Mouse (Mus musculus): ENCODE data around the gene Atp8b4. TPM values are rescaled to one million over a fixed set of nuclear protein-coding genes. Genes with fewer than 3 reads are reported as not detected.

Gene Atp8b4
- polyA plus RNA-seq, 1 experiment from 2014 or later = 1.3 TPM

DNA sequence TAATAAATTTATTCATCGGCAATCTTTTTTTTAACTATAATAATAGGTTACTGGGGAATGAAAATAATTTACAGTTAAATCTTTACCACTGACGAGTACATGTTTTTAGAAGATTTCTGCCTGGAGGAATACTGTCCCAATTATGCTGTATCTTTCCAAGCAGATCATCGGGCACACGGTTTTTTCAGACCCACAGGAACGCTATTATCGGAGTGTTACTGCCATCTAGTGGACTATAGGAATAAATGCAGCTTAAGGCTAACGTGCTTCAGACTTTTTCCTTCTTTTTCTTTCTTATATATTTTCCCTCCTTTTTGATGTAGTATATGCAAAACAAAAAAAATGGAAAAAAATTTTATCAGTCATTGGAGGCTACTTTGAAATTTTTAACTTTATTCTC, 20.4 kb upstream of the Atp8b4 start:
- Histone ChIP-seq H3K27ac (replicated peaks) (no peak overlapping the region), H3K4me1 (no peaks in the 10 kb centered on the region), H3K4me3 (no peak overlapping the region), H3K9me3 (no peaks in the 10 kb centered on the region), H3K27me3 (replicated peaks; ENCODE audit: low read depth, poor library complexity, severe bottlenecking) (no peaks in the 10 kb centered on the region), H3K36me3 (replicated peaks) (no peaks in the 10 kb centered on the region)
- 15% methylated on average over 7 of the region's 7 CpGs for whole genome bisulfite sequencing
- DNase-seq (ENCODE audit: low spot score) = no peak

DNA sequence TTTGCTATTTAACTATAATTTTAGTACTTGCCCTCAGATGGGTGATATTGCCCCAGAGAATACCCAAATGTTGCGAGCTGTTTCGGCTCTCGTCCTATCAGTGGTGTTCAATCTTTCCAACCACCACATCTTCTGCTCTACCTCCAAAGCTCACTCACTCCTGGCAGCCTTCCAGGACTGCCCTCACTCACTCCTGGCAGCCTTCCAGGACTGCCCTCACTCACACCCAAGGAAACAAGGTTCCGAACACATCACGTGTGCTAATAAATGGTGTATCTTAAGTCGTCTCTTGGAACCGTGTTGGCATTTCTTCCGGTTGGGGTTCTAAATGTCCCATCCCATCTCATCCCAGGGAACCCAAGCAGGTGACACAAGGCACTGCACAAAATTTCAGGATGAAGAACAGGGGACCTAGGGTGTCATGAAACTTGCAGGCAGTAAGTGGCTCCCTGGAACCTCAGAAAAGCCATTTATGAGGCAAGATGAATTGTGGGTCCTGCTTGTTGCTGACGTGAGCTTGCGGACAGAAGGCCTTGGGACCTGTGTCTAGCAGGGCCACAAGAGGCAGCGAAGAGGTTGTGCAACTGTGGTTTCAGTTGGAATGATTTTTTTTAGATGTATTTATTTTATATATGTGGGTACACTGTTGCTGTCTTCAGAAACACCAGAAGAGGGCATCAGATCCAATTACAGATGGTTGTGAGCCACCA, 19.6 kb upstream of the Atp8b4 start:
- whole genome bisulfite sequencing = 91% methylated on average over 11 of the region's 11 CpGs
- no peaks in the 10 kb centered on the region for H3K4me1 ChIP-seq

DNA sequence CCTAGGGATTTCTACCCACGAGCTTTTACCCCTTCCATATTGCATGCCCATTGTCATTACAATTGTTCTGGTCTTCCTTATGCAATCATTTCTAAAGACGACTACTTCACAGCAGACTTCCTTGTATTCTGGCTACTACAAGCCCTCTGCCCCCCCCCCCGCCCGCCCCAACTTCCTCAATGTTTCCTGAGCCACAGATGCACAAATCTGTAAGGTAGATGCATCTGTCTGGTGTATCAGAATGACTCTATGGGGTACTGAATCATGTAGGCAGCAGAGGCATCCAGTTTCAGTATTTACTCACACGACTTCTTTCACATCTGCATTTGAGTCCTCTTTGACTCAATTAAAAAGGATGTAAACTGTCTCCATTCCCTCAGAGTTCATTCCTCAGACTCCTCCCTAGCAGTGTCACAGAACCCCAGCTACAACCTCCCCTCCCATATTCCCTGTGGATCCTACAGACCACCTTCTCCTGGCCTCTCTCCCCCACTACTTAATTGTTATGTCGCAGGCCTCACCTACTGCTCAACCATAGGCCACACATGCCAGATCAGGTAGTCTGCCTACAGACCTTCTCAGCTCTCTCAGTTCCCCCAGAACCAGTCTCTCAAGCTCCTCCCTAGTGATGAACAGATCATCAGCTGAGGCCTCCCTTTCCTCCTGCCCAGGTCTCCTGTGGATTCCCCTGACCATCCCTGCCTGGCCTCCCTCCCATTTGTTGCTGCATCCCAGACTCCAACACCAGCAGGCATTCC, 14.8 kb upstream of the Atp8b4 start:
- DNase-seq (ENCODE audit: low spot score) = no peak
- no peaks in the 10 kb centered on the region for H3K4me1 ChIP-seq
- H3K9me3 ChIP-seq = no peaks in the 10 kb centered on the region
- H3K4me3 ChIP-seq = no peak overlapping the region
- no peaks in the 10 kb centered on the region for H3K27me3 ChIP-seq (replicated peaks; ENCODE audit: low read depth, poor library complexity, severe bottlenecking)
- H3K27ac ChIP-seq (replicated peaks) = no peak overlapping the region
- no peaks in the 10 kb centered on the region for H3K36me3 ChIP-seq (replicated peaks)
- WGBS = 83% methylated on average over 6 of the region's 6 CpGs

More for the DNA sequence above, 19.6 kb upstream of the Atp8b4 start:
- no peaks in the 10 kb centered on the region for H3K9me3 ChIP-seq
- H3K27ac ChIP-seq (replicated peaks) = no peak overlapping the region
- H3K36me3 ChIP-seq (replicated peaks) = no peaks in the 10 kb centered on the region
- H3K27me3 ChIP-seq (replicated peaks; ENCODE audit: low read depth, poor library complexity, severe bottlenecking) = no peaks in the 10 kb centered on the region
- no peak overlapping the region for H3K4me3 ChIP-seq
- no peak for DNase-seq (ENCODE audit: low spot score)

DNA sequence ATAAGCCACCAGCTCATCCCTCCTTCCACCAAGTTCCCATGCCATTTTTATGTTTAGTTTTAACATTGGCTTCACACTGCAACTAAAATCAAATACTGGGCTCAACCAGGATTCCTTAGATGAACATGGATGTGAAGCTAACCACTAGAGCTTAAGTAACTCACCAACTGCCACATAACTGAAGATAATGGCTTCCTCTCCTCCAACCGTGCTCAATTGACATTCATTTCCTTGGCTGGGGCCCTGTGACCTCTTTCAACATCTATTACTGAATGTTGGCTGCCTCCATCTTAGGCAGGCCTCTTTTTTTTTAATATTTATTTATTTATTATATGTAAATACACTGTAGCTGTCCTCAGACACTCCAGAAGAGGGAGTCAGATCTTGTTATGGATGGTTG, 7.8 kb upstream of the Atp8b4 start:
- DNase-seq (ENCODE audit: low spot score) = no peak
- H3K27ac ChIP-seq (replicated peaks) = no peak overlapping the region
- H3K9me3 ChIP-seq = no peaks in the 10 kb centered on the region
- 64% methylated on average over 1 of the region's 1 CpGs for WGBS
- H3K36me3 ChIP-seq (replicated peaks) = no peaks in the 10 kb centered on the region
- H3K4me3 ChIP-seq = no peak overlapping the region
- no peaks in the 10 kb centered on the region for H3K4me1 ChIP-seq
- no peaks in the 10 kb centered on the region for H3K27me3 ChIP-seq (replicated peaks; ENCODE audit: low read depth, poor library complexity, severe bottlenecking)

DNA sequence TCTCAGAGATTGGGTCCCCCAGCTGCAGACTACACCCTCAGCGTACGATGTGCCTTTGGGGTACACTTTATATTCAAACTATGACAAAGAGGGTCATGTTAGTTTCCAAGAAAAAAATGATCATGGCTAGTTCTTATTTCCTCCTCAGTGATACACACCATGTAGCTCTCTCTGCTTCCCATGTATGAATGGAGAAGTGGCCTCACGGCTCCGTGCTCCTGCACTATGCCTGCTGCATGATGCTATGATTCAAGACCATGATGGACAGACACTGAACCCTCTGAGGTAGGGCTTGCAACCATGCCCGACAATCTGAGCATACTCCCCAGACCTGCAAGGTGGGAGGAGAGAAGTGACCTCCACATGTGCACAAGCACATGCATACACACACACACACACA, 7.0 kb upstream of the Atp8b4 start:
- H3K27ac ChIP-seq (replicated peaks) = no peak overlapping the region
- H3K36me3 ChIP-seq (replicated peaks) = no peaks in the 10 kb centered on the region
- H3K4me1 ChIP-seq = no peaks in the 10 kb centered on the region
- WGBS = 92% methylated on average over 5 of the region's 5 CpGs
- no peak for DNase-seq (ENCODE audit: low spot score)
- H3K4me3 ChIP-seq = no peak overlapping the region
- H3K27me3 ChIP-seq (replicated peaks; ENCODE audit: low read depth, poor library complexity, severe bottlenecking) = no peaks in the 10 kb centered on the region
- no peaks in the 10 kb centered on the region for H3K9me3 ChIP-seq

DNA sequence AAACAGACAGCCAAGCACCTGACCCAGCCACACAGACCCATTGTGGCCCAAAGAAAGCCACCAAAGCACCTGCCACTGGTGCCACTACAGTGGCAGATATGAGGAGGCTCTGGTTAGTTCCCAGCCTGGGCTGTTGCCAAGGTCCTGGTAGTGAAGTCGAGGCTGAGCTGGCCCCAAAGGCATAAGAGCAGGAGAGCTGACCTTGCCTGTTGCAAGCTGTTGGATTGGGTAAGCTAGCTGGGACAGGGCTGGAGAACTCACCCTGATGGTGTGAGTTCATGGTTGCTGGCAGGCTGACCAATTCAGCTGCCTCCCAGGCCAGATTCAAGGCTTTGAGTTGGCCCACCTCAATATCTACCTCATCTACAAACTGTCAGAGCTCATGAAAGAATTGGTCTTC, 4.7 kb upstream of the Atp8b4 start:
- WGBS = 91% methylated on average over 1 of the region's 1 CpGs
- no peaks in the 10 kb centered on the region for H3K27me3 ChIP-seq (replicated peaks; ENCODE audit: low read depth, poor library complexity, severe bottlenecking)
- no peaks in the 10 kb centered on the region for H3K9me3 ChIP-seq
- H3K4me3 ChIP-seq = no peak overlapping the region
- no peaks in the 10 kb centered on the region for H3K4me1 ChIP-seq
- no peak for DNase-seq (ENCODE audit: low spot score)
- H3K27ac ChIP-seq (replicated peaks) = no peak overlapping the region
- H3K36me3 ChIP-seq (replicated peaks) = no peaks in the 10 kb centered on the region

DNA sequence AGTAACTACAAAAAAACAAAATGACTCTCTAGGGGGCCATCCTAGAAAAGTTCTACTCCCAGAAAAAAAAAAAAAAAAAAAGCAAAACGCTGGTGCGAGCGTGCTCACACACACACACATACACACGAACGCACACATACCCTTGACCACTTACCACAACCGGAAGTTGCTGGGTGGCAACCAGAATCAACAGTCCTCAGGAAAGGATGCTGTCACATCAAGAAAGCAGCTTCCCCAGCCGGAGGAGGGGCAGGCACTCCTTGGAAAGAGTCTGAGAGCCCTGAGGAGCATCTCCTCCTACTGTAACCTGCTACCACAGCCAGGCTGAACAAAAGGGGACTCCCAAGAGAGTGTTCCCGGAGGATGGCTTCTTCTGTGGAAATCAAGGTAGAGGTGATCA, 744 bp downstream of the Atp8b4 start:
- Histone ChIP-seq H3K36me3 (replicated peaks) (no peaks in the 10 kb centered on the region), H3K4me3 (no peak overlapping the region), H3K27ac (replicated peaks) (no peak overlapping the region), H3K27me3 (replicated peaks; ENCODE audit: low read depth, poor library complexity, severe bottlenecking) (no peaks in the 10 kb centered on the region), H3K4me1 (no peaks in the 10 kb centered on the region), H3K9me3 (no peaks in the 10 kb centered on the region)
- no peak for DNase-seq (ENCODE audit: low spot score)
- WGBS = 78% methylated on average over 8 of the region's 8 CpGs

DNA sequence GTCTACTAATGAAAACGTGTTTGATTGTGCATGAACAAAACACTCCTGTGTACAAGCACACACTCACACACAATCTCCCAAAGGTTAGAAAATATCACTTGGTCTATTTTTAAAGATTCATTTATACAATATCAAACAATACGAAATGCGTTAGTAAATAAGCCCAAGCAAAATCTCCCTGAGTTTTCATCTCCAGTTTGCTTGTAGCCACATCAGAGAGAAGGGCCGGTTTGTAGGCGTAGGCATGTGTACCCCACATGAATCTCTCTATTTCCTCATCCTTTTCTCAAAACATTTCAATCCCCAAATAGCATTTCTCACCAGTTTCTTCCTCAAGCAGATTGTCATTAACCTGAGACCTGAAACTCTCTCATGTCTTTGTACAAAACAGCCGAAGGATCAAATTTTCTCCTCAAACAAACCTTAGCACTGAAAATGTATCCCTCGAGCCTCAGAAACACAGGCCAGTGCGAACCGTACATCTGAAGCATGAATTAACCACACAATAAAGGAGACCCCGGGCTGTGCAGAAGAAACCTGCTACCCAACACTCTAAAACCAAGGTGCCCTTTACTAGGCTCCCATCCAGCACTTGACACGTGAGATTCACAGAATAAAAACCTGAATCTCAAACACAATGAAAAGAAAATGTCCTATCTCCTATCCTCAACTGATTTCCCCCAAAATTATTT, 1.6 kb downstream of the Atp8b4 start:
- H3K4me3 ChIP-seq = no peak overlapping the region
- DNase-seq (ENCODE audit: low spot score) = no peak
- no peaks in the 10 kb centered on the region for H3K4me1 ChIP-seq
- H3K27ac ChIP-seq (replicated peaks) = no peak overlapping the region
- 87% methylated on average over 11 of the region's 11 CpGs for WGBS
- no peaks in the 10 kb centered on the region for H3K9me3 ChIP-seq
- H3K27me3 ChIP-seq (replicated peaks; ENCODE audit: low read depth, poor library complexity, severe bottlenecking) = no peaks in the 10 kb centered on the region
- H3K36me3 ChIP-seq (replicated peaks) = no peaks in the 10 kb centered on the region

DNA sequence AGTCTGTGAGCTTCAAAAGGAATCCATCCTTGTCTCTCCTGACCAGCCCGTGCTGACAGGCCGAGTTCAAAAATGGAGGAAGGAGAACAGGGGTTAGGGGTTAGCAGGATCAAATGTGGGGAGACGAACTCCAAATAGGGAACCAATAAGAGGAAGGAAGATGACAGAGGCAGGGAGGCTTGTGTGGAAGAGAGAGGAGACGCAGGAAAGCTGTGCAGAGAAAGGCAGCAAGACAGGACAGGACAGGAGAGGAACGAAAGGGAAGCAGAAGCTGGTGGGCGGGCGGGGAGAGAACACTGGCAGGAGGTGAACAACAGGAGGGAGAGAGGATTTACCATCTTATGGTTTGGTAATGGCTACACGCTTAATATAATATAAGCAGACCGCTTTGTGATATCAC, 3.6 kb downstream of the Atp8b4 start:
- no peak for DNase-seq (ENCODE audit: low spot score)
- Histone ChIP-seq H3K36me3 (replicated peaks) (no peaks in the 10 kb centered on the region), H3K4me1 (no peaks in the 10 kb centered on the region), H3K4me3 (no peak overlapping the region), H3K27ac (replicated peaks) (no peak overlapping the region), H3K9me3 (no peaks in the 10 kb centered on the region), H3K27me3 (replicated peaks; ENCODE audit: low read depth, poor library complexity, severe bottlenecking) (no peaks in the 10 kb centered on the region)
- WGBS = 82% methylated on average over 9 of the region's 9 CpGs

DNA sequence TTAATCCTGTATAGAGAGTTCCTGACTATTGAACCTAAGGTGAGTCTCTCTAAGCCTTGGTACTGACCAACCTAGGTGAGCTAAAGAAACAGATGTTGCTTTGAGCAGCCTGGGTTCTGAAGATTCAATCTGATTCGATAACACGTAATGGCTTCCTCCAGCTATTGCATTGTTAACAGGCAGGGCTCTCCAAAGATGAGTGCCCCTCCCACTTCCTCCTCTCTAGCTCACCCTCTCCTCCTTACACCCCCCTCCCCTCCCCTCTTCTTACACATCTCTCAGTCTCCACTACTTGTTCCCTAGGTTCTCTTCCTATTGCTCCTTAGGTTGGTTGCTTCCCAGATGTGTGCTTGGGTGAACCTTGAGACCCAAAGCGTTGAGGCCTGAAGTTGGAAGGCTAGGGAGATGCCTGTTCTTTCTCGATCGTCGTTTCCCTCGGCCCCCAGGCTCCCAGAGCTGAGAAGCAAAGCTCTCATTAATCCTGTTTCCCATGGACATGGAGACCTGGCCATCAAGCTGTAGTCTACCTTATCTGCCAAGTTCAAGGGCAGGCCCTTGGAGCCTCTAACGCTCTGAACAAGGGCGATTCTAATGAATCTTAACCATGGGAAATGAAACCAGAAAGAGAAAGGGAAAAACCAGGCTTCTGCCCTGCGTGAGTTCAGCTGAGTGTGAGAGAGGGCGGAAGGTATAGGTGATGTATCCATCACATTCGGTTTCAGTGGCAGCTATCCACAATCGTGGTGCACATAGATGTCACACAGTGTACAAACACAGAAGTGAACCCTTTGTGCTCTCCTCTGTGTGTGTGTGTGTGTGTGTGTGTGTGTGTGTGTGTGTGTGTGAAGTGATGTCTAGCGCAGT, 4.4 kb downstream of the Atp8b4 start:
- H3K9me3 ChIP-seq = no peaks in the 10 kb centered on the region
- H3K4me1 ChIP-seq = no peaks in the 10 kb centered on the region
- no peaks in the 10 kb centered on the region for H3K36me3 ChIP-seq (replicated peaks)
- no peaks in the 10 kb centered on the region for H3K27me3 ChIP-seq (replicated peaks; ENCODE audit: low read depth, poor library complexity, severe bottlenecking)
- H3K27ac ChIP-seq (replicated peaks) = no peak overlapping the region
- 90% methylated on average over 14 of the region's 14 CpGs for WGBS
- DNase-seq (ENCODE audit: low spot score) = no peak
- H3K4me3 ChIP-seq = no peak overlapping the region

DNA sequence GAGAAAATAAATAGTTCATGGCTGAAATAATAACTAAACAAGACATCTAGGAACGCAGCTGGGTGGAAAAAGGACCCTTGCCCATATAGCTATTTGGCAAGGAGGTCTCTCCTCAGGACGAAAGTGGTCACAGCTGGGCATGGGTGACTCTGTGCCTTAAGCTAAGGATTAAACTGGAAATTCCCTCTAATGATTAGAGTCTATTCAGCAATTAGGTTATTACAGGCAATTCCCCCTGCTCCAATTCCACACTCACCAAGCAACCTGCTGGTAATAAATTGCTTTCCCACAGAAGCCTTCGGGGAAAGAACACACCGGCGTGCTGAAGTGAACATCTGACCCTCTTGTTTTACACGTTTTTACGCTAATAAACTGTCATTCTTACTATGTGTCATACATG, 5.2 kb downstream of the Atp8b4 start:
- no peak for DNase-seq (ENCODE audit: low spot score)
- H3K27me3 ChIP-seq (replicated peaks; ENCODE audit: low read depth, poor library complexity, severe bottlenecking) = no peaks in the 10 kb centered on the region
- H3K4me3 ChIP-seq = no peak overlapping the region
- H3K36me3 ChIP-seq (replicated peaks) = no peaks in the 10 kb centered on the region
- no peaks in the 10 kb centered on the region for H3K4me1 ChIP-seq
- H3K27ac ChIP-seq (replicated peaks) = no peak overlapping the region
- no peaks in the 10 kb centered on the region for H3K9me3 ChIP-seq
- 77% methylated on average over 7 of the region's 7 CpGs for WGBS

DNA sequence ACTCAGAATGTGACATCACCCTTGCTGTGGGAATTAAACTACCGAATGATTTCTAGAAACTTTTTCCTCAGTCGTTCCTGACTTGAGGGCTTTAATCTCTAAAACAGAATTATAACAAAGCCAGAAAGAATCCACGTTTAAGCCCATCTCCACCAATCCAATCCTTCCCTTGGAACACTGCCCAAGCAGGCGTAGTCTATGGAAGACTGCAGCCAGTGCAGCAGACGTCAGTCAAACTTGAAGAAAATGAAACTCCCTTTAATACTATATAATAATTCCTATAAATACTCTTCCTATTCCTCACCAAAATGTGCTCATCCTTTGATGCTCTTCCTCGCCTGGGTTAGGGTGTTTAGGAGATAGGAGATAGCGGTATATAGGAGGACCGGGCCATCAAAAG, 7.2 kb downstream of the Atp8b4 start:
- no peaks in the 10 kb centered on the region for H3K9me3 ChIP-seq
- no peaks in the 10 kb centered on the region for H3K36me3 ChIP-seq (replicated peaks)
- H3K27ac ChIP-seq (replicated peaks) = no peak overlapping the region
- H3K27me3 ChIP-seq (replicated peaks; ENCODE audit: low read depth, poor library complexity, severe bottlenecking) = no peaks in the 10 kb centered on the region
- no peak for DNase-seq (ENCODE audit: low spot score)
- no peaks in the 10 kb centered on the region for H3K4me1 ChIP-seq
- H3K4me3 ChIP-seq = no peak overlapping the region
- WGBS = 87% methylated on average over 8 of the region's 8 CpGs

Measured in embryonic facial prominence, embryonic 10.5 days (tissue).